Mouse (Mus musculus): ENCODE data around the gene 9330182L06Rik.

DNA sequence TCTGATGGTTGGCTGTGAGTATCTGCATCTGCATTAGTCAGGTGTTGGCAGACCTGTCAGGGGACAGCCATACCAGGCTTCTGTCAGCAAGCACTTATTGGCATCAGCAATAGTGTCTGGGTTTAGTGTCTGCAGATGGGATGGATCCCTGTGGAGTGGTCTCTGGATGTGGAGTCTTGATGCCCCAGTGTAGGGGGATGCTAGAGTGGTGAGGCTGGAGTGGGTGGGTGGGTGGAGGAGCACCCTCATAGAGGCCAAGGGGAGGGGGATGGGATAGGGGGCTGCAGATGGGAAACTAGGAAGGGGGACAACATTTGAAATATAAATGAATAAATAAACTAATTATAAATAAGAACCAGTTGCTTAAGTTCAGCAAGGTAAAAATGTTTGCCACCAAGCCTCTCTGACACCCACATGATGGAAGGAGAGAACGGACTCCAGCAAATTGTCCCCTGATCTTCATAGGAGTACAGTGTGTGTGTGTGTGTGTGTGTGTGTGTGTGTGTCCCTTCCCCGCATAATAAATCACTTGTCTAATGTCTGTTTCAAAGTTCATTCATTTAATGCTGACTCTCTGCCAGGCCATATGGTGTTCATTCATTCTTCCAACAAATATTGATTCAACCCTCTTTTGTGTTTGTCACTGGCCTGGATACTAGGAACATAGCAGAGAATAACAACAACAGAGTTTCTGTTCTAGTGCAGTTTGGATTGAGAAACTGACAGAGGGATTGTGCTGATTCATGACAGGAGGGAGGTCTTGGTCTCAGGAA, 30.0 kb downstream of the 9330182L06Rik start:
- TF ChIP-seq CTCF (IDR thresholded peaks at IDR 0.05; ENCODE audit: low read depth) (no peak), EP300 (IDR thresholded peaks at IDR 0.05; ENCODE audit: low read depth) (no peak)

All from liver, embryonic 14.5 days (tissue).